Mouse (Mus musculus): Measurements from ENCODE around the gene Olfr239.
"Not testable (repeated sequence)": the region's sequence is repeated elsewhere in the genome, so short reads cannot be mapped to it uniquely, and the experiment has no call there.

Gene Olfr239

DNA sequence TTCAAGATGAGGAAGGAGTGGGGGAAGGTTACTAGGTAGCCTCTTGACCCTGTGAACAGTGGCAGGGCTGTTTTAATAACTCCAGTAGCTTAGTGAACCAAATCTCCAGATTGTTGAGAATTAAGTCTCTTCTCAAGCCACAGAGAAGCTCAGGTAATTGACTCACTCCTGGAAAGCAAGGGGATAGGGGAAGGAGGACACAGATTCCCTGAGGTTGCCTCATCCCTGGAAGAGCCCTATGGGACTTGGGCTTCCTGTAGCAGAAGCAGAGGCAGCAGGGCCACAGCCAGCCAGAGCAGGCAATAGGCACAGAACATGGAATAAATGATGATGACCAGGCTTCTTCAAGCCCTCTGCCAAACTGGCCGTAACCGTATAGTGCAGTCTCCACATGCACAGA is at the start of gene Olfr239:
Gene Olfr239, plus strand, starts transcription at position 301 of the 400 bp plus-strand sequence.
- DNase-seq (ENCODE audit: low spot score), result not testable (repeated sequence)

DNA sequence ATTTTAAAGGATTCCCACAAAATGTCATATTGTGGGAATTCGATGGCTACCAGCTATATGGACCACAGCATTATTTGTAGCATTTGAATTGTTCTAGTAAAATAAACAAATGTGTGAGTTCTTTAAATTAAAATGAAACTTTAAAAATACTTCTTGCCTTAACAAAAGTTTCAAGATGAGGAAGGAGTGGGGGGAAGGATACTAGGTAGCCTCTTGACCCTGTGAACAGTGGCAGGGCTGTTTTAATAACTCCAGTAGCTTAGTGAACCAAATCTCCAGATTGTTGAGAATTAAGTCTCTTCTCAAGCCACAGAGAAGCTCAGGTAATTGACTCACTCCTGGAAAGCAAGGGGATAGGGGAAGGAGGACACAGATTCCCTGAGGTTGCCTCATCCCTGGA is 23.0 kb upstream of the Olfr239 start, which contains the start of gene Olfr55:
Gene Olfr55, plus strand, starts transcription at position 301 of the 400 bp plus-strand sequence.
- not testable (repeated sequence) for DNase-seq (ENCODE audit: low spot score)

DNA sequence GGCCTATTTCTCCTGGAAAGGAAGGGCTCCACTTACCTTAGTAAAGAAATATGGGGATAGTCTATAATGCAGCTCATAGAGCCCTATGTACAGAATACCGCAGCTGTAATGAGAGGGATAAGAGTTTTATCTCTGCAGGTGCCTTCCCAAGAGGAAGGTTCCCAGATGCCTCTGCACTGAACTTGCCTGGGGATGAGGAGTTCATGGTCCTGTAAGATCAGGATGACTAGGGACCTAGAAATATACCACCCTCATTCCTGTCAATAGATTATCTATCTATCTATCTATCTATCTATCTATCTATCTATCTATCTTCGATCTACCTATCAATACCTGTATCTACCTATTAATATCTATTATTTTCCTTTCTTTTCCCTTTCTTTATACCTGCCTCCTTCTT is 30.5 kb downstream of the Olfr239 start, which contains the start of gene Olfr1564:
Gene Olfr1564, minus strand, starts transcription at position 101 of the 400 bp plus-strand sequence.
- DNase-seq (ENCODE audit: low spot score), result no peak

DNA sequence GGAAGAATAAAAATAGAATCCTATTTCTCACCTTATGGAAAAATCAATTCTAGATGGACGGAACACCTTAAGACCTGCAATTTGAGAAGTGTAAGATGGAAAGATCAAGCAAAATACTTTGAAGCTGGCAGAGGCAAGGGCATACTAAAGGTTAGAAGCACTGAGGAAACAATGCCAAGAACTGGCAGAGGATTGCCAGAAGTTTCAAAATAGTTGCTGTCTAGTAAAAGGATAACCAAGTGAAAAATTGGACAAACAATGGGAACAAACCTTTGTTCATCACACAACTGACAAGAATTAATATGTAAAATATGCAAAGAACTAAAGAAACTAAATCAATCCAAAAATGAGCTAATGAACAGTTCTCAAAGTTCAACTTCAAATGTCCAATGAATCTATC is 45.5 kb downstream of the Olfr239 start:
- not testable (repeated sequence) for DNase-seq (ENCODE audit: low spot score)
